Mouse (Mus musculus) ovary, adult 18-20 months (tissue): ENCODE results near the gene Sp4.

Source experiments
- DNase-seq: peaks from one replicate; pipeline ENCODE4 v3.0.0; 2022; ENCODE audit warnings: low spot score, mixed read lengths

Sp4 gene

DNA sequence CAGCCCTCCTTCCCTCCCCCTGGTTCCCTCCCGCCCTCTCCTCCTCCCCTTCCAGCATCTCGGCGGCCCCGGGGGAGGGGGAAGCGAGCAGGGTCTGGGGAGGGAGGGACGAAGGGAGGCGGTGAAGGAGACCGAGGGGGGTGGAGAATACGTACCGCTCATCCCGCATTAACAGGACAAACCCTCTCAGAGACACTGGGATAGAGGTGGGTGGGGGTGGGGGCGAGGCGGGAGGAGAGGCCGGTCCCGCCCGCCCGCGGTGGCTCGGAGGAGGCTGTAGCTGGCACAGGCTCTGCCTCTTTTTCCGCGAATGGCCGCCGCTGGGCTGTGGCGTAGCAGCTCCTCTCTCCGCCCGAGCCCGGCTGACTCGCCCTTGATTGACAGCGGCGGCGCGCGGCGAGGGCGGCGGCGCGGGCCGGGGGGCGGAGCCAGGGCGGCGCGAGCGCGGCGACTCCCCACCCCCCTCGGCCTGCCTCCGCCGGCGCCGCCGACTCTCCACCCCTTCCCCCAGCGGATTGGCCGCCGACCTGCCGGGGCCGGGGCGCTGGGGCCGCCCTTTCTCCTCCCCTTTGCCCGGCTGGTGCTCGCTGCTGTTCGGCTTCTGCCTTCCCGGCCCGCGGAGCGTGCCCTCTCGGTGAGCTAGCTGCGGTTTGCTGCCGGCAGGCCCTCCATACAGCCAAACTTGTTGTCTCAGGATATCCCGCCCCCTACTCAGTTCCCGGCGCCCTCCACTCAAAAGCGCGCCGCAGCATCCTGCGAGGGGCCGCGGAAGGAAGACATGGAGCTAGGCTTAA is at the start of gene Sp4:
Sp4 (minus strand) TSS at position 369 of the 794 bp plus-strand sequence.
- peak; percentile 95 for DNase-seq

DNA sequence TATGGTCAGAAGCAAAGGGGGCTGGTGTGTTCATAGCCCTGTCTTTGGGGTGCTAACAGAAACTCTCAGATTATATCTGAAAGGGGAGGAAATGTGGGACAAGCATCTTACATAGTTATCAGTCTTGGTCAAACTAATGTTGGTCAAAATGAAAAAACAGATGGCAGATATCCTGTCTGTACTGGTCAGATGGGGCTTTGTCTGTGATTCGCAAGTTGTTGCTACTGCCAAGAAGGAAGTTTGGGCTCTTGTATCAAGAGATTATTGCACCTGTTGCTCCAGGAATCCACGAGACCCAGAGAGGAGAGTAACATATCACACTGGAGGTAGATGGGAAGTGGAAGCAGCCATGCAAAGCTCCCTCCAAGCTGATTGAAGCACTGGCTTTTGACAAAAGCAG is 37.9 kb upstream of the Sp4 start:
- no peak for DNase-seq

DNA sequence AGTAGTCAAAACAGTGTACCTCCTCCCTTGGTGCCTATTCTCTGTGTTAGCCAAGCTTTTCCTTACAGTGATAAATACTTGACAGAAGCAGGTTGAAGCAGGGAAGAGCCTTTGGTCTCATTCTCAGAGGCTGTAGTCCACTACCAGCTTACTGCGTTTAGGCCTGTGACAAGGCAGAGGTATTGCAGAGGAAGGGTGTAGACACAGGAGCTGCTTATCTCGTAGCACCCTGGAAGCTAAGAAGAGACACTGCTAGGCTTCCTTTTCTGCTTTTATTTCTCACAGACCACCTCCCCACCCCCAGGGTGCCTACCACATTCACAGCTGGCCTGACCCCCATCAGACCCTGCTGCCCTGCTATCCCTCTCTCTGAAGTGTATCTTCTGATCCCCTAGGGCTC is 37.0 kb upstream of the Sp4 start:
- DNase-seq, result no peak

DNA sequence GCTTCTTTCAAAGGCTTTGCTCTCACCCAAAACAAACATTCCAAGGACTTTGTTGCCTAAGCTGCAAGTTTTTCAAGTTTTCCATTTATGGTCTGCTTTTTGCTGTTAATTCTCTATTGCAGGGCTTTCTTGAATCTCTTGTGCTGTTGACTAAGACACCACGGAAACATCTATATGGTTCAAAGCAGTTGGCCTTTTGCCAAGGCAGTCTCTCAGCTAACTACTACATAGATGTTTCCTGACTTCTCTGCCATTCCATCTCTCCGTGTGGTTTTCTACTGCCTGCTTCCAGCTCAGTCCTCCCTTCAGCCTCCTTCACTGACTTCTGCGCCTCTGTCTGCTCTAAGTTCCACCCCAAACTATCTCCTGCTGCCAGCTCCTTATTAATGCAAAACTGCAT is 36.1 kb upstream of the Sp4 start:
- DNase-seq, result no peak

DNA sequence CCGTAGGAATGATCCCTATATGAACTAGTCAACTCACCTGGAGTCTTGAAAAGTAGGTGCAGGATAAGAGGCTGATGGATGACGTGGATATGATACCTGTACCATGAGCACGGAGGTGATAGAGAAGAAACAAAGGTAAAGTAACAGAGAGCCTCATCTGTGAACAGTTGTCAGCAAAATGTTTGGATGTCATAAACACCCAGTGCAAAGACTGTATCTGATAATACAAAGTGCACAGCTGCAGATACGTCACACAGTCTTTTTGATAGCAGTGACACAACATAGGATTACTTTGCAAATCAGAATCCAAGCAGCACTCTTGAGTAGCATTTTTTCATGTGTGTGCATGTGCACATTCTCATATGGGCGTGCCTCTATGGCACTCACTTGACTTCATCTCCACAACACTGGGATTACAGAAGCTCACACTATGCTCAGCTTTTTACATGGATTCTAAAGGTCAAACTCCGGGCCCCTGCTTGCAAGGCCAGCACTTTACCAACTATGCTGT is 27.6 kb upstream of the Sp4 start:
- no peak for DNase-seq

DNA sequence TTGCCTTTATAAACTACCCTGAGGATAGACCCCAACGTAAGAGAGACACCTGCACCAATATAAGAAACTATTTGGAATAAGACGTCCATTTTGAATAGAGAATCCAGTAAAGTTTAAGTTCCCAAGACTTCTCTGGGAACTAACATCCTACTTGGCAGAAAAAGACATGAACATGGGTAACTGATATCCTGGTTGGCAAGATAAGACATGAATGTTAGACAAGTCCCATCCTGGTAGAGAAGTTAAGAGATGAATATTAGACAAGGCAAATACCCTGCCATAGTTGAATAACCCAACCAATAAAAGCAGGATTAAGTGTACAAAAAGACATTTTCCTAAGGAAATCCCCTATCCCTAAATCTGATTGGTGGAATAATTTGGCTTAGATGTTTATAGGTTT is 26.3 kb upstream of the Sp4 start:
- no peak for DNase-seq

DNA sequence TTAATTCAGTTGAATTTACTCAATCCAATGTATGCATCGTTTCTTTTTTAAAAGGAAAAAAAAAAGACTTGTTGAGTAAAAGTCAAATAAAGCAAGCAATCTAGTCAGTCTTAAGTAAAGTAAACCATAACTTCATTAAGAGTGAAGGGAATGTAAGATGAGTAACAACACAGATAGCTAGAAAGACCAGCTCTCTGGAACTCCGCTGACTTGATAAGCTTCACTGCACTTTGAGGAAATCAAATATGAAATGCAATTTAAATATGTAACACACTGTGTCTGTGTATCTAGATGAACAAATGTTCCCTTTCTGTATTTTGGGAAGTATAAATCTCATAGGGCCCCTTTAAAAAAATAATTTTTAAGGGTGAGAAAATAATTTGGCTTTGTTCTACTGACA is 24.9 kb upstream of the Sp4 start:
- DNase-seq, result no peak

DNA sequence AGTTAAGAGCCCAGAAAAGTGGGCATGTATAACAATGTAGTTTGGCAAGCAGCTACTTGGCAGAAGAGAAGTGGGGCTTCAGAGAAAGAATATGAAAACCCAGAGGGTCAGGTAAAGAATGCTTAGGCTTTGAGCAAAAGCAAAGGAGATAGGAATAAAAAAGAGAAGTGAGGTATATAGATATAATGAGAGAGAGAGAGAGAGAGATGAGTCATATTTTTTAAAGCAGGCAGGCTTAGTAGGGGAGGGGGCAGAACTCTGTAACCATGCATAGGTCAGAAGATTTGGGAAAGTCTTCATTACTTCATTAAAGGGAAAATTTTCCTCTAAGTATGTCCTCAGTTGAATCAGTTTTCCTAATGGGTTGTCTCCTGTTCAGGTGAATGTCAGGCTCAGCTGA is 18.8 kb upstream of the Sp4 start:
- no peak for DNase-seq

DNA sequence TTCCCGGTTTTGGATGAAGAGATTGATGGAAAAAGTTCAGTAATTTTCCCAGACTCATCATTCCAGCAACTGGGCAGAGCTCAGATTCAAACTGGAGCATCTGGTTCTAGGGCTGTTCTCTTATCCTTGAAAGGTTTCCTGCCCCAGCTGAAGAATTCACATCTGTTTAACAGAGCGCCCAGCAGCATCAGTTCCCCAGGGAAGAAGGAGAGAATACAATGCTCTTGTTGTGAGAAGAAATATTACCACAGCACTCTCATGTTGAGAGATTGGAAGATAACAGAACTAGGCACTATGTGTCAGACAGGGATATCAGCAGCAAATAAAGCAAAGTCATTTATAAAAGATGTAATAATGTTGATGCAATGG is 13.2 kb upstream of the Sp4 start:
- DNase-seq, result no peak

DNA sequence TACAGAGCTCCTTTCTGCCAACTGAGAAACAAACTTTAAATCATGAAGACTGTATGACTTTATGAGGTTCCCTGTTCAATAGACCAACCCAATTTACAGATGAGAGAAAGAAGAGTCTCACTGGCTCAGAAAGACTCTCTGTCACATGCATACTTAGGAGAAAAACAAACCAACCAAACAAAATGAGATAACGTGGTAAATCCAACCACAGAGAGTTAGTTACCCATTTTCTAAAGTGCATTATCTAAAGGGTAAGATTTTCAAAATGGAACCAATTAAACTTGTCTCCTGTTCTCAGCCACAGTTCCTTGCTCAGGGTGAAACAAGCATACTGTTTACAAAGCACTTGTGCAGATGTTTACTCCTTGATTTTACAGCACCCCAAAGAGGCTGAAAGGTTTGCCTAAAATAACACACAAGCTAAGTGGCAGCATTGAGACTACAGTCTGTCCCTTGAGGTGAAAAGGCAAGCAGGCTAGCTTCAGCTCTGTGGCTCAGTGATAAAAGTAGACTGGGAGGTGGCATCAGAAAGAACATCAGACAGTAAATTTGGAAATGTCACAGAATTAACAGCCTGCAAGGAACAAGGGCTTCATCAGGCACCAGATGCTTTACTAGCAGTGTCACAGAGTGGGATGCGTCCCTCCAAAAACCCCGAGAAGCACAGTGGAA is 12.7 kb upstream of the Sp4 start:
- DNase-seq, result no peak

DNA sequence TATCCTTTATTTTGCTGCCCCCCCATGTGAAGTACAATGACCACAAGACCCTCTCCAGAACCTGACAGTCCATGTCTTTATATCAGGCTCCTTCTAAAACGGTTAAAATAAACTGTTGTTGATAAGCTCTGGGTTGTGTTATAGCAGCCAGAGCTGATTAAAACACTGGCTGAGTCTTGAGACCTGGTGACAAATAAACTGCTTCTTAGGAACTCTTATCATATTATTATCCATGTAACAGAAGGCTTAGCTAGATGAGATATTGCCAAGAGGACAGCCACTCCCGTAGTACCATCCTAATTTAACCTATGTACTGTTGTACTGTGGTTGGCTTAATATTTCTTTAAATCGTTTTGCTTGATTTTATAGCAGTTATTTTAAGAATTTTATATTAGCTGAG is 2.3 kb upstream of the Sp4 start:
- DNase-seq, result no peak

DNA sequence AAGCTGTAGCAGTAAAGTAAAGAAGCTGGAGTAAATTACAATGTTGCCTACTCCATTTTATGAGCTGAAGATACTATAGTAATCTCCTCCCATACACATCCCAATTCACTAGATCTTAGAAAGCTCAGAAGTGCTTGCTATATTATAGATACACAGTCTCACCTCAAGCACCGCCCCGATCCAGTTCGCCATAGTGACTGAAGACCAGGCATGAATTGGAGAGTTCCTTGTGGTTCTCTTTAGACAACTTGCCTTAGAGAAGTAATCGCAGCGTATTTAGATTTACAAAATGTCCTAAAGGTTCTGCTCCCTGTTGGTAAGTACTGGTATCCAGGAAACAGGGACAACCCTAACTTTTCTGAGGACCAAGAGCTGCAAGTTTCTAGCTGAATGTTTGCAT is 1.8 kb upstream of the Sp4 start:
- DNase-seq, result no peak

DNA sequence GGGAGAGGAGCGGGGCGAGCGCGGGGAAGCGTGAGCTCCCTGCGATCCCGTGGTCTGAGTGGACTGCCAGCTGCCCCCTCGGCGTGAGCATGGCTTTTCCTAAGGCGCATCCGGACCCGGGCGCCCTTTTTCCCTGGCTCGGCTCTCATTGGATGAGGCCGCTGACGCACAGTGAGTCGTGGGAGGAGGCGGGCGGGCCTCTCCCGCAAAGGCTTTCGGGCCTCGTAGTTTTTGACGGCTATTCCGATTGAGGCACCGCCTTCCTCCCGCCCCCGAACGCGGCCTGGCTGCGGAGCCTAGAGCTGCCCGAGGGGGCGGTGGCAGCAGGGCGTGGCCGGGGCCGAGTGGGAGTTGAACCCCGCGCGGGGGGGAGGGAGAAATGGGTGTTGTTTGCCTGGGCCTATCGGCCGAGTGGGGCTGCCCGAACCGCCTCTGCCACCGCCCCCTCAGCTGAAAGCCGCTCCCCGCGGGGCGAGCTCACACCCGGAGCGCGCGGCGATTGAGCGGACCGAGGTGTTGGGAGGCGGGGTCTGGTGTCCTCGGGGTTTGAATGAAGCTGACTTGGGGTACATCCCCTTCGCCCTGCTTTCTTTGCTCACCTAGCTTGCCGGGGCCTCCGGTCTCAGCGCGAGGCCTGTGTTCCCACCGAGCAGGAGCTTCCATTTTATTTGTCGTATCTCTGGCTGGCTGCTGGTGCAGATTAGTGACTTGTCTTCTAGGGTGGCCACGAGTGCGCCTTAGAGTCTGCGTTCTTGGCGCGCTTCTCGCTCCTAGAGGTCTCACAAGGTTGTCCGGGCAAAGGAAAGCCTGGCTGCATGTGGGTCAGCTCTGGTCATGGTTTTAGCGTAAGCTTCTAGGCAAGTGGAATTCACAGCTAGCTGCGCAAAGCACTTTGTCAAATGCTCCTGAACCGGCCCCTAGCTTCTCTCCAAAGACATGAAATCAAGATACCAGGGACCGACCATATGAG is 911 bp upstream of the Sp4 start:
- DNase-seq, result peak; percentile 100

DNA sequence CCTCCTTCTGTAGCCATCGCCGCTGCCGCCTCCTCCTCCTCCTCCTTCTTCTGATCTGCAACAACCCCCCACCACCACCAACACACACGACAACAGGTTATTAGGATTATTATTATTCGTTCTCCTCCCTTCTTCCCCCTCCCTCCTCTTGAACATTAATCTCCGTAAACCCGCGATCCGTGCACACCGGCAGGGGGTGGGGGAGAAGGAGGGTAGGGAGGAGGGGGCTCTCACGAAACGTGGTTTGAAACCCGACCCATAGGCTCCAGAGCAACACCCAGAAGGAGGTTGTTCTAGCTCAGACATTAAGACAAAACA is 527 bp downstream of the Sp4 start:
- DNase-seq, result no peak

DNA sequence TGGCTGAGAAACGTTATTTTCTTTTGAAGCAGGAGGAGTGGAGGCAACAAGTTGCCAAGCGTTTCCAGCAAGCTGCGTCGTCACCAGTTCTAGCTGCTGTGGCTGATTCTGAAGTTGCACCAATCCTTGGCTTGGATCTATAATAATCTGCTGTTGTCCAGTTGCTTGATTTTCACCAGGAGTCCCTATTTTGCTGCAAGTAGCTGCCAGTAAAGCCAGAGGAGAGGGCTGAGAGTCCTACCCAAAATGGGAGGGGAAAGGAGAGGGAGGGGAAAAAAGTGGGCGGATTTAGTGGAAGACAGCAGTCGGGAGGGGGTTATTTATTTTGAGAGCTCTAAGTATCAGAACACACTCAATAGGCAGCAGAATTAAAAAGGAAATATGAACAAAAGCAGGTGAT is 1.3 kb downstream of the Sp4 start:
- peak; percentile 52 for DNase-seq

DNA sequence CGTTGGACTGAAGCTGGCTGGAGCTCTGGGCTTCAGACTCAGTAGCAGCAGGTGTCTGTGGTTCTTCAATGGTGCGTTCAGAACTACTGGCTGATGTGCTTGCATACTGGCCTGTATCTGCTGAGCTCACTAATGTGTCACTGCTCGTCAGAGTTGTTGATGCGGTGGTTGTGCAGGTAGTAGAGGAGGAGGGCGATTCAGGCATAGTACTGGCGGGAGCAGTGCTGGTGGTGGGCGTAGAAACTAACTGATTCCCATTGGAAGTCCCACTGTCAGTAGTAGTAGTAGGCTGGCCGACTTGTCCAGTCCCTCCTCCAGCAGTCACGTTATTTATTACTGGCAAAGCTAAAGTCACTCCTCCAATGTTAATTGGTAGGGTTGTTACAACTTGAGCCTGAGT is 2.1 kb downstream of the Sp4 start:
- DNase-seq, result no peak

DNA sequence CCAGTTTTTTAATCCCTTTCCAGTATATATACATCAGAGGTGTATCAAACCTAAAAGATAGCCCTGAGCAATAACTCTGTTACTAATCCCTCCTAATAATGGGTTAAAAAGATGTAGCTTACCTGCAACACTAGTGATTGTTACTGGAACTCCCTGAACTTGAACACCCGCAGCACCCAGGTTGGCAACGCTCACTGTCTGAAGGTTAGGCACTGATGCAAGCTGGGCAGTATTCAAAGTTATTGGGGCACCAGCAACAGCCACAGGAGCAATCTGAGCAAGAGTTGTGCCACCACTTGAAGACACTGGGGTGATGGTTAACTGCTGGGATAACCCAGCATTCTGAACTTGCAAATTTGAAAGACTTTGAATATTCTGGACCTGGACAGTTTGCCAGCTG is 2.7 kb downstream of the Sp4 start:
- DNase-seq, result no peak

DNA sequence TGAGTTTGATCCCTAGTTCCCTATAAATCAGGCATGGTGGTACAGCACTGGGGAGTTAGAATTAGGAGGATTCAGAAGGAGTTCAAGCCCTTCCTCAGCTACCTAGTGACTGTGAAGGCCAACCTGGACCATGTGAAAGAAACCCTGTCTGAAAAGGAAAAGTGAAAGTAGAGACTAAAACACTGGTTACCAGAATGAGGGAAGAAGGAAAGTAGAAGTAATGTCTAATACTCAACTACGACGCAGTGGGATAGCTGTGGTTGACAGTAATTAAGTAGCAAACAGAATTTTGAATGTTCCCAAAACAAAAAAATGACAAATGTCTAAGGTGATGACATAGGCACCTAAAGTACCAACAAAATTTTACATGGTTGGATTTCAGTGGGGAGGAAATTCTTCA is 5.0 kb downstream of the Sp4 start:
- DNase-seq, result no peak

DNA sequence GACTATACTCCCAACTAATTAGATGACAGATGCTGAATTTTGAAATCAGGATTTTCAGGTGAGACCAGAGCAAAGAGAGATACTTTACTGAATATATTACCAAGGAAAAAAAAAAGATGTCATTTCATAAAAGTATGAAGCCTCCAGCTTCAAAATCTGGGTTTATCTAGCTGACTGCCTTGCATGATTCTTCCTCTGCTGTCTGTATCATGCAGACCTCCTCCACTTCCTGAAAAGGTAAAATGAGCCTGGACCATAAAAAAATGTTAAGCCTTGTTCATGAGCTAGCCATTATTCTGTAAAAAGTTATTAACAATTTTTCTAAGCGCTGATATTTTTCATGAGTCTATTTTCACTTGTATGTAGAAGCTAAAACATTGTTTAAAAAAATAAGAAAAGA is 5.4 kb downstream of the Sp4 start:
- DNase-seq, result no peak

DNA sequence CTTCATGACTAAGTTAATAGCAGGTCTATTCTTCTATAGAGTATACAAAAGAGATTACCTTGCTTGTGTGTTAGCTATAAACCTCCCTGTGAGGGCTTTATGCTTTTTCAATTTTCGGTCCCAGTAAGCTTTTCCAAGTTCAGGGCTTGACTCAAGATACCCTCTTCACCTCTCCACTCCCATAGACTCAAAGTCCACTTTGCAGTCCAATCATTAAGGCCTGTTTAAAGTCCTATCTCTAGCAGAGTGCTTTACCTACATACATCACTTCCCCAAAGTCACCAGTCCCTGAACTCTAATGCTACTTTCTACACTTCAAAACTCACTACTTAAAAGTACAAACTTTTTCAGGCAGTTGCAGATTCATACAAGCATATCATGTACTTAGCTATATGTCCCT is 12.3 kb downstream of the Sp4 start:
- DNase-seq, result no peak

DNA sequence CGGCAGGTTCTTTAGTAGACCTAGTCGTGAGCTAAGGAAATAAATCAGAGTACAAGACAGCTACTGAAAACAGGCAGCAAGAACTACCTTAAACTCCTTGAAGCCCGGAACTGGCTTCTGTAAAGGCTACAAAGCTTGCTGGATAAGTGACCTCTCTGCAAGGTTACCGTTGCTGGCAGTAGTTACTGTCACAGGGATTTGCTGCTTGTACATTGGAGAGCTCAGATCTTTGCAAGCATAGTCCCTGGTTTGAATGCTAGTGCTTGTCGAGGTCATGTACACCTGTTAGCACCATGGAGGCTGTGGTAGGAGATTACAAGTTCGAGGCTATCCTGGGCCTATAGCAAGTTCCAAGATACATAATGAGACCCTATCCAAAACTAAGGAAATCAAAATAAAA is 16.1 kb downstream of the Sp4 start:
- no peak for DNase-seq

DNA sequence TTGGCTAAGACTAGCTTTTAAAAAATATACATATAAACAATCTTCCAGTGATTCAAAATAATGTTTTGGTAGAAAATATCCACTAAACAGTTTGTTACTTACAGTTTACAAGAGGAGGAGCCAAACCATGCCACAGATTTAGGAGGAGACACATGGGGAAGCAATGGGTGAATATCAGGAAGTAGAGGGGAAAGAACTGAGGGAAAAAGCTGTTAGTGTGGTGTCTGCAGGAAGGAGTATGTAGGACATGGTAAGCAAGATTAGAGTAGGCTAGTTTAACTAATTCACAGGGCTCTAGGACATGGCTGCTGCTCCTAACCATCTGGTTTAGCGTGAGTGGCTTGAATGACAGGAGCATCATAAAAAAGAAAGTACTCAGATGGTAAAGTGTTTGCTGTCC is 19.3 kb downstream of the Sp4 start:
- DNase-seq, result no peak

DNA sequence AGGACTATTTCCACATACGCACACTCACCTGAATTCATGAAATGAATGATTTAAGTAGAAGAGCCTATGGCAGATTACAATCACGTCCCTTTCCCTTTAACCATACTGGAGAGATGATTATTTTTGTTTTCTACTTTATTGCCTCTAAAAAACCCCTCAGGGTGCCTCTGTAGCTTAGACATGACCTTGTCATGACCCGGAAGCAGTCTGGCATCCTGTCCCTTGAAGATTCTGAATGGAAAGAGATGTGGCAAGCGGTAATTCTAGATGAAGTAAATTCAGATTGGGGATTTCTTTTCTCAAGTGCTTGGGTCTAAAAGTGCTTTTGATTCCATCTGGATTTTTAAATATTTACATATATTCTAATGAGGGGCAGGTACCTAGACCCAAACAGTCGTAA is 24.9 kb downstream of the Sp4 start:
- DNase-seq, result no peak
